Mouse (Mus musculus): ENCODE measurements around the gene Dlst.

Dlst gene

DNA sequence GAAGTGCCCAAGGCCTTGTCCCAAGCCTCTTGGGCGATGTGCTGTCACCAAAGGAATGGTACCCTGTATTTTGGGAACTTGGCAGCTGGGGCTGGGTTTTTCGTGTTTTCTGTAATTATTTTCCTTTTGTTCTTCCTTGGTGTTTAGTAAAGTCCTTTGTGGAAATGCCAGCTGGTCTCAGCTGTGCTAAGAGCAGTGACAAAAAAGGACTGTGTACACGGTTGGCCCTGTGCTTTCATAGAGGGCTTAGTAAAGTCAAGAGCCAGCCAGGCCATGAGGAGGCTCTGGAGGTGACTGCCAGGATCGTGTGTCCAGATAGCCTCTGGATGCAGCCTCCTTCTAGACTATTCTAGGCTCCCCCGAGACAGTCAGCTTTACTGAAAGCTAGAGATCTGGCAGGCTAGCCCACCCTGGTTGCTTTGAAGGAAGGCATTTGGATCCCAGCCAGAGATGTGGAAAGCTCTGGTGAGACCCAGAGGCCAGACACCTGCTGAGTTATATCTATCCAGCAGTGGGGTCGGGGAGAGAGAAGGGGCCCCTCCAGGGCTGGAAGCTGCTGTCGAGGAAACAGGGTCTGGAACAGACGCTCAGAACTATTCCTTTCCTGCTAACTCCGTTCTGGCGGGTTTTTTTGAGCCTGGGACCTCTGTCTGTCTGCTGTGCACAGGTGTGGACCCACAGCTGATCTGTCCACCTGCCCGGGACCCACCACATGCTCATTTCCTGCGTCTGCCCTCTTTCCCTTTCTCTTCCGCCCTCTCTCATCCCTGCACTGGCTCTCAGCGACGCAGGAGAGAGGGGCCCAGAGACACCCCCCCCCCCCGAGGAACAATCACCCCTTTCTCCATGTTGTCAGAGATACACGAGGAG lies 71.1 kb downstream of the Dlst start:
- no peak for DNase-seq (ENCODE audit: low read depth, low spot score)

DNA sequence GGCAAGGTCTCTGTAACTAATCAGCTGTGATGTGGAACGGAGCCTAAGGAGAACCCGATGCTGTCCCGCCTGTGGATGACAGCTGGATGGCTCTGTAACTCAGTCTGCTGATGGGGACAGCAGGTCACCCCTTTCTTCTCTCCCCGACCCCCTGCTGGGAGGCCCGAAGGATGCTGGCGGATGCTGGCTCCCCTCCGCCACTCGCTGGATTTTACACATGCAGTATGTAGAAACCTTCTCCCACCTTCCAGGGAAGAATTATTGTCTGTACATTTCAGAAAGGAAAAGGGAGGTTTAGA lies 71.7 kb downstream of the Dlst start:
- no peak for DNase-seq (ENCODE audit: low read depth, low spot score)

DNA sequence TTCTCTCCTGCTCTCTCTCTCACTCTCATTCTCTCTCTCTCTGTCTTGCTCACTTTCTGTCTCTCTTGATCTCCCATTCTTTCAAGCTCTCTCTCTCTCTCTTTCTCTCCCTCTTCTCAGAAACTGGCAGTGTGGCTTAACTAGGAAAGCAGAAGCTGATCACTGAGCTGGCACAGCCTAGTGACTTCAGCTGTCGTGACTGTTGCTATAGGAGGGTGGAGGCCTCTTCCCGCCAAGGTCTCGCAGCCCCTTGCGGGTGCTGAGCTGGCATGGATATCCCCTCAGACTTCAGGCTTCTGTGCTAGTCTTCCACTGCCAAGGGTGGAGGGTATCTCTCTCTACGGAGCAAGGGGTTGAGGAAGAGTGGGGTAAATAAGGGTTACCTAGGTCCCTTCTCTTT lies 72.3 kb downstream of the Dlst start:
- DNase-seq (ENCODE audit: low read depth, low spot score): no peak

DNA sequence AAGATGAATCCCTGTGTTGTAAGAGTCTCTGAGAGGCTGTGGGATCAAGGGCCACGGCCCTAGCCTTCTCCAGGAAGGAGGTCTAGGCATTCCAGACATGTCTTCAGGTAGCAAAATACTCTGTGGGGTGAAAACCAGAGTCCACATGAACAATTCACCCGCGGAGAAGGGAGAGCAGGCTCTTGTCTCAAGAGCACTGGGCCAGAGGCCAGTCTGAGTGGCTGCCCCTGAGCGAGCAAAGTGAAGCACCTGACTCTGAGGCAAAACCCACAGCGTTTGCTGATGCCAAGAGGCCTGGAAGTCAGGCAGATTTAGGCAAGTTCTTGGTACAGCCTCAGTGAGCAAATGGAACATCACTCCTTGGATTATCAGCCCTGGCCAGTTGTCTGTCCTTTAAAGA lies 73.5 kb downstream of the Dlst start:
- DNase-seq (ENCODE audit: low read depth, low spot score): no peak

Measured in brain, embryonic 18.5 days (tissue).